ENCODE assay signal across 13 mouse cellular contexts in genomic region chr2:72313312-72313711, GRCm38 (mm10). TPM values are rescaled to one million over a fixed set of nuclear protein-coding genes. Genes with fewer than 3 reads are reported as not detected.
DNase-seq lines count a peak whose midpoint lies in the region; ATAC-seq and TF ChIP-seq lines count a peak whose summit lies in the region.
"Had no signal": no experiment of that assay in that cellular context is flagged by ENCODE, and none has a peak within 500 bp of the region (broad histone marks: within the 10 kb centered on the region; RNA-seq: fewer than 3 reads in every experiment).

No protein-coding gene starts in this region.

- TF ChIP-seq CTCF in gastrocnemius, adult 2 months (IDR thresholded peaks at IDR 0.05), result no peak

- WGBS in liver, embryonic 12.5 days (ENCODE audit: insufficient replicate concordance), result 74% methylated on average over 11 of the region's 11 CpGs
- 57% methylated on average over 11 of the region's 11 CpGs for WGBS in lung, embryonic 16.5 days

- no peak overlapping the region for H3K4me2 ChIP-seq in liver, embryonic 12.5 days
- no peak overlapping the region for H3K4me2 ChIP-seq in lung, embryonic 16.5 days (ENCODE audit: low read depth, low read length)

- no peak overlapping the region for H3K4me3 ChIP-seq in gastrocnemius, adult 2 months
- no peak overlapping the region for H3K4me3 ChIP-seq in liver, embryonic 12.5 days
- no peak overlapping the region for H3K4me3 ChIP-seq in lung, embryonic 16.5 days (ENCODE audit: low read length)
- H3K4me3 ChIP-seq: heart, adult 2 months; limb, embryonic 10.5 days had no signal

- H3K27me3 ChIP-seq in liver, embryonic 12.5 days (replicated peaks), result no peaks in the 10 kb centered on the region
- no peaks in the 10 kb centered on the region for H3K27me3 ChIP-seq in lung, embryonic 16.5 days (ENCODE audit: control insufficient read depth, insufficient read depth, low read depth, low read length)

- H3K27ac ChIP-seq in gastrocnemius, adult 2 months, result peak overlapping the region; percentile 28; the same call in 1 of the 2 replicates
- H3K27ac ChIP-seq in liver, embryonic 12.5 days, result no peak overlapping the region
- no peak overlapping the region for H3K27ac ChIP-seq in lung, embryonic 16.5 days (ENCODE audit: low read length)
- H3K27ac ChIP-seq: heart, adult 2 months; limb, embryonic 10.5 days had no signal

- peak; percentile 52; the same call in 1 of the 2 replicates for ATAC-seq in liver, embryonic 12.5 days
- ATAC-seq in lung, embryonic 16.5 days (ENCODE audit: low read depth), result peak; percentile 78; the same call in 1 of the 2 replicates
- ATAC-seq in granulocyte monocyte progenitor cell, adult 5-6 weeks (replicated peaks; ENCODE audit: poor library complexity, severe bottlenecking), result no peak

- peaks cover 8% of the 10 kb centered on the region for H3K4me1 ChIP-seq in liver, embryonic 12.5 days
- H3K4me1 ChIP-seq in lung, embryonic 16.5 days (replicated peaks; ENCODE audit: control insufficient read depth, insufficient read depth, low read length), result peaks cover 32% of the 10 kb centered on the region

- H3K36me3 ChIP-seq in liver, embryonic 12.5 days, result peaks cover 7% of the 10 kb centered on the region; the same call in 1 of the 2 replicates
- H3K36me3 ChIP-seq in lung, embryonic 16.5 days (ENCODE audit: control insufficient read depth, insufficient read depth, low read length), result peaks cover 3% of the 10 kb centered on the region; the same call in 1 of the 2 replicates
- H3K36me3 ChIP-seq: limb, embryonic 10.5 days had no signal

- no peaks in the 10 kb centered on the region for H3K9me3 ChIP-seq in liver, embryonic 12.5 days (replicated peaks)
- H3K9me3 ChIP-seq in lung, embryonic 16.5 days (ENCODE audit: control insufficient read depth, low read length), result no peaks in the 10 kb centered on the region
- H3K9me3 ChIP-seq: G1E; limb, embryonic 10.5 days had no signal

- no peak for DNase-seq in gastrocnemius, adult 2 months
- no peak for DNase-seq in gastrocnemius, postnatal 25 days
- DNase-seq in adipocyte (ENCODE audit: low spot score), result peak; percentile 40
- DNase-seq in natural killer cell, adult 2 months (ENCODE audit: low spot score in 2 of 2), result no peak
- DNase-seq in spleen, postnatal 14 days (ENCODE audit: low spot score in 2 of 2), result no peak
- DNase-seq: cerebellum, adult 2 months; heart, adult 2 months; heart, postnatal 36 days had no signal

- no peak overlapping the region for H3K9ac ChIP-seq in liver, embryonic 12.5 days
- H3K9ac ChIP-seq in lung, embryonic 16.5 days (ENCODE audit: low read length), result no peak overlapping the region

- intact Hi-C loops in gastrocnemius, adult 2 months (cut with DNase I), result no loop called here

RNA-seq across cellular contexts. Expression of gene Map3k20, which starts 27.9 kb away (rescaled TPM):
- 100 to 1,000 TPM; 338 to 407 TPM for total RNA-seq in gastrocnemius, adult 2 months (2021)
- 100 to 1,000 TPM; 311 to 336 TPM for total RNA-seq in gastrocnemius, postnatal 25 days (2021)
- polyA plus RNA-seq in liver, embryonic 12.5 days (2016; fragmentation: Nextera tagmentation; extraction: Ambion mirVana), result 9.0 and 9.4 TPM in 2 replicates
- polyA plus RNA-seq in lung, embryonic 16.5 days (2015; fragmentation: Nextera tagmentation; extraction: Ambion mirVana), result 29.8 and 31.6 TPM in 2 replicates
- total RNA-seq in granulocyte monocyte progenitor cell, adult 5-6 weeks (2014; fragmentation: Nextera tagmentation), result 66.1 and 82.8 TPM in 2 replicates
- total RNA-seq in granulocyte monocyte progenitor cell, adult 5-6 weeks (2017), result 71.7 and 77.0 TPM in 2 replicates
